Mouse (Mus musculus) MEL (cell line): Measurements from ENCODE around the gene Adgrg6. TPM values are rescaled to one million over a fixed set of nuclear protein-coding genes. Genes with fewer than 3 reads are reported as not detected.

Source experiments
- DNase-seq: peaks from one replicate; pipeline ENCODE4 v3.0.0; 2011; ENCODE audit warnings: low read depth, low spot score
- H3K27ac ChIP-seq: 2 replicates; pipeline ENCODE4 v1.5.1; 2012; ENCODE audit warnings: low read depth, mild to moderate bottlenecking, control low read depth, low read length, moderate library complexity; ENCODE audit not compliant: control insufficient read depth
- H3K27me3 ChIP-seq, 2 experiments: fragments of 150-350 bp in 1 of 2; sonication (generic) in 1 of 2; 2 replicates each; pipeline ENCODE4 v1.6.1; 2012; ENCODE audit warnings: low read length in 2 of 2, mild to moderate bottlenecking in 2 of 2, improper control_type of control experiment in 1 of 2, moderate library complexity in 1 of 2; ENCODE audit not compliant: insufficient read depth in 2 of 2, control insufficient read depth in 1 of 2
- H3K36me3 ChIP-seq, 2 experiments: 2 replicates each; pipeline ENCODE4 v1.6.1; 2012 to 2014; ENCODE audit warnings: low read length in 2 of 2, improper control_type of control experiment in 1 of 2, inconsistent platforms in 1 of 2, mild to moderate bottlenecking in 1 of 2; ENCODE audit not compliant: insufficient read depth in 2 of 2, control insufficient read depth in 1 of 2
- H3K4me1 ChIP-seq, 2 experiments: fragments of 150-350 bp in 1 of 2; sonication (generic) in 1 of 2; 2 replicates each; pipeline ENCODE4 v1.6.1; 2012; ENCODE audit warnings: low read length in 2 of 2, improper control_type of control experiment in 1 of 2, mild to moderate bottlenecking in 1 of 2; ENCODE audit not compliant: insufficient read depth in 2 of 2, control insufficient read depth in 1 of 2
- H3K4me3 ChIP-seq, 2 experiments: fragments of 150-350 bp in 1 of 2; sonication (generic) in 1 of 2; 2 replicates each; pipeline ENCODE4 v1.5.1; 2012; ENCODE audit warnings: low read depth in 2 of 2, low read length in 2 of 2, mild to moderate bottlenecking in 2 of 2, moderate library complexity in 2 of 2, control low read depth in 1 of 2, improper control_type of control experiment in 1 of 2; ENCODE audit not compliant: control insufficient read depth in 1 of 2, insufficient read depth in 1 of 2
- H3K79me2 ChIP-seq: 2 replicates; pipeline ENCODE4 v1.6.1; 2012; ENCODE audit warnings: mild to moderate bottlenecking, low read length, moderate library complexity; ENCODE audit not compliant: control insufficient read depth, poor library complexity, insufficient read depth
- H3K9ac ChIP-seq: 2 replicates; pipeline ENCODE4 v1.6.1; 2012; ENCODE audit warnings: low read depth, mild to moderate bottlenecking, control low read depth, low read length, moderate library complexity; ENCODE audit not compliant: control insufficient read depth, poor library complexity, severe bottlenecking
- H3K9me3 ChIP-seq: fragments of 150-350 bp; sonication (generic); replicated peaks from 2 replicates; pipeline ENCODE4 v1.6.1; 2012; ENCODE audit warnings: mild to moderate bottlenecking, low read length, improper control_type of control experiment, moderate library complexity; ENCODE audit not compliant: insufficient read depth
- BHLHE40 ChIP-seq: IDR thresholded peaks from 2 replicates; pipeline ENCODE4 v1.6.1; 2012; ENCODE audit warnings: low read depth, mild to moderate bottlenecking, inconsistent platforms, low read length, improper control_type of control experiment, borderline replicate concordance
- CHD1 ChIP-seq: IDR thresholded peaks from 2 replicates; pipeline ENCODE4 v1.6.1; 2012; ENCODE audit warnings: low read depth, mild to moderate bottlenecking, inconsistent platforms, low read length, improper control_type of control experiment
- CHD2 ChIP-seq: IDR thresholded peaks from 2 replicates; pipeline ENCODE4 v1.6.1; 2011; ENCODE audit warnings: low read length, improper control_type of control experiment
- E2F4 ChIP-seq: IDR thresholded peaks from 2 replicates; pipeline ENCODE4 v1.6.1; 2011; ENCODE audit warnings: low read depth, low read length, improper control_type of control experiment, borderline replicate concordance
- ETS1 ChIP-seq: IDR thresholded peaks from 2 replicates; pipeline ENCODE4 v1.6.1; 2012; ENCODE audit warnings: low read depth, mild to moderate bottlenecking, inconsistent platforms, low read length, improper control_type of control experiment, moderate library complexity
- GABPA ChIP-seq: IDR thresholded peaks from 2 replicates; pipeline ENCODE4 v1.6.1; 2012; ENCODE audit warnings: low read depth, mild to moderate bottlenecking, inconsistent platforms, low read length, improper control_type of control experiment, moderate library complexity
- HCFC1 ChIP-seq: IDR thresholded peaks from 2 replicates; pipeline ENCODE4 v1.6.1; 2012; ENCODE audit warnings: low read depth, mild to moderate bottlenecking, inconsistent platforms, low read length, improper control_type of control experiment, moderate library complexity
- KAT2A ChIP-seq: conservative IDR thresholded peaks from 2 replicates; pipeline ENCODE4 v1.6.1; 2012; ENCODE audit warnings: low read depth, low read length, improper control_type of control experiment, inconsistent platforms
- MAZ ChIP-seq: IDR thresholded peaks from 2 replicates; pipeline ENCODE4 v1.6.1; 2012; ENCODE audit warnings: low read depth, mild to moderate bottlenecking, inconsistent platforms, low read length, improper control_type of control experiment
- MYC ChIP-seq: IDR thresholded peaks from 2 replicates; pipeline ENCODE4 v1.6.1; 2011; ENCODE audit warnings: low read depth, mild to moderate bottlenecking, low read length, improper control_type of control experiment, moderate library complexity
- POLR2AphosphoS2 ChIP-seq: IDR thresholded peaks from 2 replicates; pipeline ENCODE4 v1.6.1; 2011; ENCODE audit warnings: low read length, improper control_type of control experiment
- RAD21 ChIP-seq: IDR thresholded peaks from 2 replicates; pipeline ENCODE4 v1.6.1; 2011; ENCODE audit warnings: mild to moderate bottlenecking, low read depth, low read length, improper control_type of control experiment
- SMC3 ChIP-seq: IDR thresholded peaks from 2 replicates; pipeline ENCODE4 v1.6.1; 2011; ENCODE audit warnings: low read depth, low read length, improper control_type of control experiment
- TAL1 ChIP-seq: IDR thresholded peaks from 2 replicates; pipeline ENCODE4 v1.6.1; 2012; ENCODE audit warnings: mild to moderate bottlenecking, inconsistent platforms, low read length, moderate library complexity, mixed read lengths
- TBP ChIP-seq: IDR thresholded peaks from 2 replicates; pipeline ENCODE4 v1.8.0; 2011; ENCODE audit warnings: low read depth, low read length, improper control_type of control experiment
- TCF12 ChIP-seq: IDR thresholded peaks from 2 replicates; pipeline ENCODE4 v1.6.1; 2014; ENCODE audit warnings: low read depth, mild to moderate bottlenecking, inconsistent platforms, low read length, improper control_type of control experiment, moderate library complexity
- UBTF ChIP-seq: IDR thresholded peaks from 2 replicates; pipeline ENCODE4 v1.6.1; 2012; ENCODE audit warnings: low read depth, mild to moderate bottlenecking, inconsistent platforms, low read length, improper control_type of control experiment, moderate library complexity, borderline replicate concordance; ENCODE audit not compliant: insufficient read depth
- USF1 ChIP-seq: IDR thresholded peaks from 2 replicates; pipeline ENCODE4 v1.6.1; 2014; ENCODE audit warnings: low read depth, mild to moderate bottlenecking, inconsistent platforms, low read length, improper control_type of control experiment, moderate library complexity
- USF2 ChIP-seq, 2 experiments: IDR thresholded peaks; 2 replicates each; pipeline ENCODE4 v1.6.1; 2011 to 2012; ENCODE audit warnings: improper control_type of control experiment in 2 of 2, low read length in 2 of 2, borderline replicate concordance in 1 of 2, inconsistent platforms in 1 of 2, low read depth in 1 of 2, mild to moderate bottlenecking in 1 of 2; ENCODE audit not compliant: insufficient read depth in 1 of 2
- ZMIZ1 ChIP-seq: IDR thresholded peaks from 2 replicates; pipeline ENCODE4 v1.6.1; 2012; ENCODE audit warnings: low read depth, mild to moderate bottlenecking, inconsistent platforms, low read length, improper control_type of control experiment, moderate library complexity
- polyA plus RNA-seq, 2 experiments: library from polyadenylated mRNA; stranded (reverse) in 1 of 2; unstranded in 1 of 2; fragments of >175 nt in 1 of 2; fragments of >200 nt in 1 of 2; gene quantifications; 2 replicates each; pipeline versions ENCODE4 v1.2.1 to v1.2.4; 2012; ENCODE audit warnings: low replicate concordance in 2 of 2, low read depth in 1 of 2; ENCODE audit not compliant: insufficient read length in 2 of 2, insufficient read depth in 1 of 2, missing spikeins in 1 of 2
- total RNA-seq: library from RNA; depleted of rRNA; stranded (reverse); fragments of 300-350 nt; gene quantifications from 2 replicates; pipeline ENCODE4 v1.2.3, GENCODE M21; 2012

Adgrg6 gene
- total and polyA plus RNA-seq, 3 experiments = not detected

DNA sequence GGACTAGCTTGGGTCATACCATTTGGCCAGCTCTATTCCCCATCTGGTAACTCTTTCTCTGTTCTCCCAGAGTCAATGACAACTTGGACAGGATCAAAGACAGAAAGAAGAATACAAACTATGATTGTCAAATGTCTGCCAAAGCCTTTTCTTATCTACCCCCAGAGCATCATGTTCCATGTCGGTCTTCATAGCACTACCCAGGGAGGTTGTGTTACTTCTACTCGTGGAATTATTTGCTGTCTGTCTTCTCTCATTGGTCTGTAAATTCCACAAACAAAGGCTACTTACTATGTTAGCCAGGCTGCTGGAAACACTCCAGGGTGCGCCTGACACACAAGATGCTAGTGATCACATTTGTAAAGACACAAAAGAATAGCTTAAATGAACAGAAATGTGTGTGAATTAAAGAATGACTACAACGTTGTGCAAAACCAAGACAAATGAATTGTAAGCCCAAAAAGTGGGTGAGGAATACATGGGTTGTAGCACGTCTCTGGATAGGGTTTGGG, 74.4 kb downstream of the Adgrg6 start:
- H3K27ac ChIP-seq = no peak overlapping the region
- H3K27me3 ChIP-seq = no peaks in the 10 kb centered on the region
- no peaks in the 10 kb centered on the region for H3K9me3 ChIP-seq
- no peaks in the 10 kb centered on the region for H3K36me3 ChIP-seq
- H3K9ac ChIP-seq = no peak overlapping the region
- H3K79me2 ChIP-seq = no peaks in the 10 kb centered on the region
- H3K4me3 ChIP-seq = no peak overlapping the region
- no peak for DNase-seq
- TF ChIP-seq KAT2A (no peak), ZMIZ1 (no peak), MAZ (no peak), UBTF (no peak), RAD21 (no peak), CHD2 (no peak), USF1 (no peak), TBP (no peak), CHD1 (no peak), E2F4 (no peak), ETS1 (no peak), TCF12 (no peak), BHLHE40 (no peak), POLR2AphosphoS2 (no peak), HCFC1 (no peak), TAL1 (no peak)
- no peaks in the 10 kb centered on the region for H3K4me1 ChIP-seq

GRCm38 (mm10) chr10:14468623-14469022, 76.8 kb downstream of the Adgrg6 start:
- Histone ChIP-seq H3K9ac (no peak overlapping the region), H3K79me2 (no peaks in the 10 kb centered on the region), H3K4me3 (no peak overlapping the region), H3K9me3 (no peaks in the 10 kb centered on the region), H3K27me3 (no peaks in the 10 kb centered on the region), H3K4me1 (no peaks in the 10 kb centered on the region), H3K36me3 (no peaks in the 10 kb centered on the region), H3K27ac (no peak overlapping the region)
- TF ChIP-seq MYC (no peak), BHLHE40 (no peak), USF2 (IDR thresholded peaks at IDR 0.05; ENCODE audit: borderline replicate concordance in 1 of 2, insufficient read depth in 1 of 2, low read depth in 1 of 2, low read length in 2 of 2) (no peak), CHD1 (no peak), GABPA (no peak), POLR2AphosphoS2 (no peak), SMC3 (no peak)
- DNase-seq = no peak
